14 mouse cellular contexts compared by ENCODE assay signal in the genomic region with DNA sequence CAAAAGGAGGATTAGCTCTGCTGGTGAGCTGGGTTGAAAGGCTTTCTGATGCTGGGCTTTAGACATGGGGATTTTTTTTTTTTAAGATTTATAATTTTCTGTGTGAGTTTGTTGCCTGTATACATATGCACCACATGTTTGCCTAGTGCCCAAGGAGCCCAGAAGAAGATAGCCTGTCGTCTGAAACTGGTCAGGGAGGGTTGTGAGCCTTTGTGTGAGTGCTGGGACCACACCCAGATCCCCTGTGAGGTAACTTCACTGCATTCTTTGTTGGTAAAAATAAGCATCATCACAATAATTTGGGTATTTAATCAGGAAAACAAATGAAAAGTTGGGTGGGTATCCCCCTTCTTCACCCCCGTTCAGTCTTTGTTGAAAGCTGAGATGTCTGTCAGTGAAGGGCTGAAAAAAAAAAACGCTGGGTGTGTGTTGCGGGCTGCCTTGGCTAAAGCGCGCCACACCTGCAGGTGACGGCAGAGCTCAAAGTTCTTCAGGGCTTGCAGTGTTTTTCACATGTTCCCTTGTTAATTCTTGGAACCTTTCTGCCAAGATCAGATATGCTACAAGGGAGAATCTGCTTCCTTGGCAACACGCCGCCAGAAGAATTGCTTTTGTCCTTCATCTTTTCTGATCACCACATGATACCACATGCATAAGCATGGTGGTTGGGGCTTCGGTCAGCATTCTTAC.
DNase-seq lines count a peak whose midpoint lies in the region; ATAC-seq and TF ChIP-seq lines count a peak whose summit lies in the region.
"Had no signal": no experiment of that assay in that cellular context is flagged by ENCODE, and none has a peak within 500 bp of the region (broad histone marks: within the 10 kb centered on the region; RNA-seq: fewer than 3 reads in every experiment).

No protein-coding gene starts in this region.

- no peaks in the 10 kb centered on the region for H3K36me3 ChIP-seq in forebrain, embryonic 14.5 days (ENCODE audit: control insufficient read depth, insufficient read depth, low read length)
- no peaks in the 10 kb centered on the region; the same call in none of the 2 replicates for H3K36me3 ChIP-seq in forebrain, embryonic 10.5 days (replicated peaks)
- H3K36me3 ChIP-seq in midbrain, embryonic 13.5 days, result no peaks in the 10 kb centered on the region
- no peaks in the 10 kb centered on the region for H3K36me3 ChIP-seq in midbrain, embryonic 11.5 days (ENCODE audit: control insufficient read depth, insufficient read depth, low read length)
- no peaks in the 10 kb centered on the region for H3K36me3 ChIP-seq in intestine, postnatal 0 days (ENCODE audit: control insufficient read depth, insufficient read depth)
- H3K36me3 ChIP-seq: heart, embryonic 12.5 days had no signal

- TF ChIP-seq CTCF in intestine, postnatal 0 days (IDR thresholded peaks at IDR 0.05; ENCODE audit: low read depth), result peak; percentile 30

- H3K4me2 ChIP-seq in forebrain, embryonic 14.5 days (ENCODE audit: low read length), result no peak overlapping the region
- H3K4me2 ChIP-seq in midbrain, embryonic 13.5 days (replicated peaks), result no peak overlapping the region; the same call in 1 of the 2 replicates
- H3K4me2 ChIP-seq in midbrain, embryonic 11.5 days, result no peak overlapping the region
- H3K4me2 ChIP-seq in intestine, postnatal 0 days (replicated peaks; ENCODE audit: low read depth), result no peak overlapping the region
- H3K4me2 ChIP-seq: heart, embryonic 12.5 days; liver, embryonic 13.5 days had no signal

- 73% methylated on average over 10 of the region's 10 CpGs for WGBS in forebrain, embryonic 14.5 days
- WGBS in forebrain, embryonic 10.5 days, result 83% methylated on average over 10 of the region's 10 CpGs
- WGBS in midbrain, embryonic 13.5 days, result 56% methylated on average over 10 of the region's 10 CpGs
- WGBS in midbrain, embryonic 11.5 days, result 74% methylated on average over 10 of the region's 10 CpGs
- 50% methylated on average over 10 of the region's 10 CpGs for WGBS in intestine, postnatal 0 days

- no peak overlapping the region for H3K4me3 ChIP-seq in forebrain, embryonic 14.5 days (ENCODE audit: low read depth, low read length)
- H3K4me3 ChIP-seq in forebrain, embryonic 10.5 days, result no peak overlapping the region
- no peak overlapping the region for H3K4me3 ChIP-seq in midbrain, embryonic 13.5 days (replicated peaks)
- H3K4me3 ChIP-seq in midbrain, embryonic 11.5 days (ENCODE audit: low read depth, low read length), result no peak overlapping the region
- no peak overlapping the region for H3K4me3 ChIP-seq in intestine, postnatal 0 days (ENCODE audit: low read depth, low read length)
- H3K4me3 ChIP-seq: heart, embryonic 12.5 days; layer of hippocampus, adult 2 months; liver, embryonic 13.5 days had no signal

- no peak overlapping the region for H3K27ac ChIP-seq in forebrain, embryonic 14.5 days (ENCODE audit: low read depth, low read length)
- no peak overlapping the region for H3K27ac ChIP-seq in forebrain, embryonic 10.5 days
- H3K27ac ChIP-seq in midbrain, embryonic 13.5 days, result peak overlapping the region; percentile 55; the same call in 1 of the 2 replicates
- no peak overlapping the region for H3K27ac ChIP-seq in midbrain, embryonic 11.5 days (ENCODE audit: low read depth, low read length)
- H3K27ac ChIP-seq in intestine, postnatal 0 days (ENCODE audit: low read depth, low read length), result 0 out of 2 replicates have a peak overlapping the region, but pooled peaks have one; percentile 41
- H3K27ac ChIP-seq: layer of hippocampus, adult 2 months; liver, embryonic 13.5 days had no signal

- no peaks in the 10 kb centered on the region for H3K27me3 ChIP-seq in forebrain, embryonic 14.5 days (replicated peaks; ENCODE audit: control insufficient read depth, insufficient read depth, low read length)
- no peaks in the 10 kb centered on the region for H3K27me3 ChIP-seq in forebrain, embryonic 10.5 days (ENCODE audit: poor library complexity, severe bottlenecking)
- H3K27me3 ChIP-seq in midbrain, embryonic 13.5 days, result no peaks in the 10 kb centered on the region
- no peaks in the 10 kb centered on the region for H3K27me3 ChIP-seq in midbrain, embryonic 11.5 days (ENCODE audit: control insufficient read depth, insufficient read depth, low read length)
- H3K27me3 ChIP-seq in intestine, postnatal 0 days (replicated peaks; ENCODE audit: control insufficient read depth, insufficient read depth, low read length), result no peaks in the 10 kb centered on the region
- H3K27me3 ChIP-seq: heart, embryonic 12.5 days; liver, embryonic 13.5 days had no signal

- ATAC-seq in forebrain, embryonic 14.5 days, result no peak
- no peak for ATAC-seq in midbrain, embryonic 13.5 days
- no peak for ATAC-seq in midbrain, embryonic 11.5 days (ENCODE audit: low FRiP score)
- ATAC-seq in intestine, postnatal 0 days, result peak; percentile 84

- DNase-seq in forebrain, embryonic 14.5 days (ENCODE audit: low spot score), result peak; percentile 29
- no peak for DNase-seq in forebrain, embryonic 10.5 days (ENCODE audit: extremely low spot score, low spot score)
- no peak for DNase-seq in midbrain, embryonic 11.5 days (ENCODE audit: low spot score, missing footprints)
- peak; percentile 44 for DNase-seq in thymus, postnatal 4 days
- no peak for DNase-seq in adrenal gland, adult 18-20 months (ENCODE audit: low spot score in 2 of 2)
- no peak for DNase-seq in urinary bladder, postnatal 14 days (ENCODE audit: low spot score)
- DNase-seq: cerebellum, adult 9-11 months; gastrocnemius, postnatal 14 days; liver, embryonic 13.5 days; right cerebral cortex, postnatal 4 days had no signal

- H3K9ac ChIP-seq in forebrain, embryonic 14.5 days (ENCODE audit: low read length), result no peak overlapping the region
- H3K9ac ChIP-seq in midbrain, embryonic 13.5 days (replicated peaks), result no peak overlapping the region
- no peak overlapping the region for H3K9ac ChIP-seq in midbrain, embryonic 11.5 days (ENCODE audit: low read length)
- no peak overlapping the region for H3K9ac ChIP-seq in intestine, postnatal 0 days (ENCODE audit: low read depth, low read length)
- H3K9ac ChIP-seq: heart, embryonic 12.5 days; liver, embryonic 13.5 days had no signal

- peaks cover 9% of the 10 kb centered on the region for H3K4me1 ChIP-seq in forebrain, embryonic 14.5 days (ENCODE audit: control insufficient read depth, insufficient read depth, low read length)
- peaks cover 21% of the 10 kb centered on the region for H3K4me1 ChIP-seq in forebrain, embryonic 10.5 days
- H3K4me1 ChIP-seq in midbrain, embryonic 13.5 days (replicated peaks), result peaks cover 64% of the 10 kb centered on the region
- peaks cover 10% of the 10 kb centered on the region; the same call in 1 of the 2 replicates for H3K4me1 ChIP-seq in midbrain, embryonic 11.5 days (ENCODE audit: control insufficient read depth, insufficient read depth, low read length)
- H3K4me1 ChIP-seq in intestine, postnatal 0 days (replicated peaks; ENCODE audit: control insufficient read depth, insufficient read depth, low read length), result no peaks in the 10 kb centered on the region

- H3K9me3 ChIP-seq in forebrain, embryonic 14.5 days (replicated peaks; ENCODE audit: control insufficient read depth, low read length), result no peaks in the 10 kb centered on the region
- H3K9me3 ChIP-seq in forebrain, embryonic 10.5 days, result no peaks in the 10 kb centered on the region
- no peaks in the 10 kb centered on the region for H3K9me3 ChIP-seq in midbrain, embryonic 13.5 days
- no peaks in the 10 kb centered on the region for H3K9me3 ChIP-seq in midbrain, embryonic 11.5 days (ENCODE audit: control insufficient read depth, low read length)
- H3K9me3 ChIP-seq in intestine, postnatal 0 days (ENCODE audit: control insufficient read depth), result no peaks in the 10 kb centered on the region
- H3K9me3 ChIP-seq: heart, embryonic 12.5 days; liver, embryonic 13.5 days had no signal

Comparison
In these comparisons a context has a peak if more than half of its experiments do, and no peak if none do; other contexts are left out.
1. DNase-seq: peak in forebrain, embryonic 14.5 days (single experiment) and thymus, postnatal 4 days (single experiment); none in forebrain, embryonic 10.5 days (single experiment), midbrain, embryonic 11.5 days (single experiment), adrenal gland, adult 18-20 months (0 of 2) and urinary bladder, postnatal 14 days (single experiment).
2. H3K27ac ChIP-seq: peak in midbrain, embryonic 13.5 days (single experiment) and intestine, postnatal 0 days (single experiment); none in forebrain, embryonic 14.5 days (single experiment), forebrain, embryonic 10.5 days (single experiment) and midbrain, embryonic 11.5 days (single experiment).